Mouse (Mus musculus): ENCODE data around the gene Kcne1.

The Kcne1 gene

GRCm38 (mm10) chr16:92357023-92357422, 2.2 kb downstream of the Kcne1 start:
- DNase-seq (ENCODE audit: low read depth, low spot score) = no peak

- DNase-seq (ENCODE audit: low read depth, low spot score) = no peak
Observed at GRCm38 (mm10) chr16:92355982-92356381, 3.3 kb downstream of the Kcne1 start.

DNA sequence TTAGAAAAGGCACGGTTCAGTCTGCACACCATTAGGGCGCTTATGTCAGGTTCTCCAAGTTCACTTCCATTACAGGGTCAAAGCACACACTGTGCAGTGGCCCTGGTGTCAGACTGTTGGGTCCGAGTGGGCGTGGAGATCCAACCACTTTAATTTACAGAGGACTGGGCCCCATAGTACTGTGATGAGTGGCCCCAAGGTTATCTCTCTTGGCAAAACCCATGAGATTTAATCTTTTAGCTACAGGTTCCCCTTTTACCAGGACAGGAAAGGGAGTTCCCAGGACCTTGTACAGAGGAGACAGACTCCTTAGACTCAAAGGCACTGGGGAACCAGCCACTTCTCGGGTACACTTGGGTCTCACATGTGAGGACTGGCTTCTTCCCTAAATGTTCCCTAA, 3.9 kb downstream of the Kcne1 start:
- no peak for DNase-seq (ENCODE audit: low read depth, low spot score)

DNA sequence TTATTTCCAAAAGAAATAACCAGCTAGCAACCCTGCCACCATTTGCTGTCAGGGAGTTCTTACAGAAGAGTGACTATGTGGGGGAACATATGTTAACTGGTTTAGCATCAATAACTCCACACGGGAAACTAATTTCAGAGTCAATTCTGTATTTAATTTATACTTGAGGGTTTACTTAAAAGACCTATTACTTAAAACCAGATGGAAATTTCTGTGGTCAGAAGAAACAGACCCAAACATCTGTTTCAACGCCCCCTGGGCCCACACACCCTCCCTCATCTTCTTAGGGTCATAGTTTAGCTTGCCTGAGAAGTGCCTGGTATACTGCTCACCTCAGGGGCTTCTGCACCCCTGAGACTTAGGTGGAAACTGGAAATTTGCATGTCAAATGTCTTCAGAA, 5.4 kb downstream of the Kcne1 start:
- DNase-seq (ENCODE audit: low read depth, low spot score) = no peak

DNA sequence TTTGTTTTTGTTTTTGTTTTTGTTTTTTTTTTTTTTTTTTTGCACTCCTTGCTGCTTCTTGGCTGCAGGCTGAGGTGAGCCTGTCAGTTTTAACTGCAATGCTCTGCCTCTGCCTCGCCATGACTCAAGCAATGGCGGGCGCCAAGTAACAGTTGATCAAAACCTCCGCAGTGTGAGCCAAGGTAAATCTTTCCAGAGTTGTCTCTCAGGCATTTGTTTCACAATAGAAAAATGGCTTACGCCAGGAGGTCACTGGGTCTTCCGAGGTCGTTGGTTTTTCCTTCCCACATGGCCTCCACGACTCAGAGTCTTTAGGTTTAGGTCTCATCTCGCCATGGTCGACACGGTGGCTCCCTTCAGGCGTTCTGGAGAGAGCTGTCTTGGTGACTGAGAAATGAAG, 6.0 kb downstream of the Kcne1 start:
- no peak for DNase-seq (ENCODE audit: low read depth, low spot score)

DNA sequence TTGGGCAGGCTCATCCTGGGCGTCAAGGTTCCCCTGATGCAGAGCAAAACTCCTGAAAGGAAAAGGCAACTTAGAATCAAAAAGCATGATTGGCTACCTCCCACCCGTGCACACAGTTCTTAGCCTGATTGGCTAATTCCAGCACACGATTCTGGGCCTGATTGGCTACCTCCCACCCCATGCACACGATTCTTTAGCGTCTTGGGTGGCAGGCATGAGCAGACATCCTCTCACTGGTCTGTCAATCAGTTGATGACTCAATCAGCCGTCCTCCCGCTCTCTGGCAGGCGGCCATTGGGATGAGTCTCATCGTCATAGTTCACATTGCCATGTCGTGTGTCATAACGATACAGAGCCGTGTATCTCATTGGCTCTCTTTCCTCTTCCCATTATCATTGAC, 10.3 kb downstream of the Kcne1 start:
- no peak for DNase-seq (ENCODE audit: low read depth, low spot score)

DNA sequence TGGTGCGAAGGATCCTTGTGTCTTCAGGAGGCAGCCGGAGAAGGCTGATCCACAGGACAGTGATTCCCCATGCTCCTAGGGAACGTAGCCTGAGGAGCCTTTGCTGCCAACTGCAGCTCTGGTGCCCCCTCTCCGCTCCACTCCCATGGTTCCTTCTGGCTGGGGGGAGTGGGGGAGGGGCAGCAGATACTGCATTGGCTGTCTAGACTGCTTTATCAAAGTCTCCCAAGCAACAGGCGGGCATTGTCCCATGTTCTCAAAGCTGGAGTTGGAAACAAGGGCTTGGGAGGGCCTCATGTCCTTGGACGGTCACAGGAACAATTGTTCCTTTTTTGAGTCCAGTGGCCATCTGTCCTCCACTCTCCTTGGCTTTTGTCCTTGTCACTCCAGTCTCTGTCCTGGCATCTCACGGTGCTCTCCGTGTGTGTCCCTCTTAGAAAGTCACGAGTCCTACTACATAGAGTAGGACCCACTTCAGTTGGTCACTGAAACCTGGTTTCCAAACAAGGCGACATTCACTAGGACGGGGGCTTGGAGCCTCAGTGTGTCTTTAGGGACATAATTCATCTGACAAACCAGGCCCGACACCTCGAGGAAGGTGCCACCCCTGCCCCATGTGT, 12.9 kb downstream of the Kcne1 start:
- DNase-seq (ENCODE audit: low read depth, low spot score) = no peak

DNA sequence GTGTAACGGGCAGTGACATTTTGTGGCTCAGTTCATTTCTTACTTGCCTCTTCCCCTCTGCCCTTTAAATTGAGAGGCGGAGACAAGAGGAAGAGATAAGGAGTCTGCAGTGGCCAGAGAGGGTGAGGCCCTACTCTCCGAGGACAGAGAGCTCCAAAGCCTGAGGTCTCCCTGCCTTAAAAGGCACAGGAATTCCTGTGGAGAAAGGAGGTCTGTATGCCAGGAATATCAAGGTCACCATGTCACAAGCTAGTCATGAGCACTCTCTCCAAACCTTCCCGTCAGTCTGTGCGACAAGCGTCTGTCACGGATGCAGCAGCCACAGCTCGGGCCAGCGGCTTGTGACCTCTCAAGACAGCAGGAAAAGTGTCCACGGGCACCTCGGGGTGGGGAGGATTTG, 14.1 kb downstream of the Kcne1 start:
- no peak for DNase-seq (ENCODE audit: low read depth, low spot score)

DNA sequence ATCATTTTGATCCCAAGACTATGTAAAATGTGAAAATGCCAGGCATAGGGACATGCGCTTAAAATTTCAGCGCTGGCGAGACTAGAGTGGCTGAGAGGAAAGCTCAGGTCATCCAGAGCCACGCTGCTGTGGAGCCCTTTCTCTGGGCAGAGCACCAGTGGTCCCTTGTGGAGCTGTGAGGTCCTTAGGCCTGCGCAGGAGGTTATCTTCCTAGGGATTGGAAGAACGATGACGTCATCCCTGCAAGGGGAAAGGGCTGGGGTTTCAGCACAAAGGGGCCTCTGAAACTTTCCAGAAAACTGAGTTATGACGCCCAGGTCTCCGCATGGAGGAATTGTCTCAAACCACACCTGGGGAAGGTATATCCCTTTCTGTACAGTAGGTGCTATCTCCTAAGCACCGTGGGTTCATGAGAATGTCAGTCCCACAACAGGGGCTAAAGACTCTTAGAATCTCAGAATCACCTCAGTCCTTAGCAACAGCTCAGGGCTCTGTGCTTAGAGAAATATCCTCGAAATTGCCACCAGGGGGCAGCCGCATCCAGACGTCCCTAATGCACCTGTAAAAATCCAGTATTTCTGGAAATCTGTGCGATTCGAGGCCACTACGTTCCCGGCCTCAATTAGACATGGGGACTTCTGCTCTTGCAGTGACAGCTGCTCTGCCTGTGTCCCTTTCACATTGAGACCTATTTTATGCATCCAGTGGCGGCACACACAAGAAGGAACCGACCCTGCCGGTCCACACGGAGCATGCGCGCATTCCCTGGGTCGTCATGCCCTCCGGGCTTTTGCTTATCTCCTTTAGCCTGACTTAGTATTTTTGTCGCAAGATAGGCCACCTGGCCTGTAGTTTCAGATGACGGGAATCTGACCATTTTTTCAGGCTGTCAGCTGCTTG, 18.4 kb downstream of the Kcne1 start:
- peak; percentile 57 for DNase-seq (ENCODE audit: low read depth, low spot score)

DNA sequence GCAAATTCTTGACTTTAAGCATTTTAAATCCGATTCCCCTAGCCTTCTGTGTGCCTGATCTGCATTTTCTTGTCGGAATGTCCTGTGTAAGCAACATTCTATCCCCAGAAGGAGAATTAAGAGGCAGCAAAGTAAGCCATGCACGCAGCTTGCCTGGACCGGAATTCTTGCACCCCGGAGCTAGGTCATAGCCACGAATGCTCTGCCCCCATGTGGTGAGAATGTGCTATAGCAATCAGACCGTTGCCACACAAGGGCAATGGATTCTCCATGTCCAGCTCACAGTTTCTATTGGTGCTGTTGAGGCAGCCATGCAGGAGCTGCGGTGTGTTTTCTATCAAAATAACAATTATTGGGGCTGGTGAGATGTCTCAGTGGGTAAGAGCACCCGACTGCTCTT, 23.0 kb downstream of the Kcne1 start:
- peak; percentile 28 for DNase-seq (ENCODE audit: low read depth, low spot score)

- no peak for DNase-seq (ENCODE audit: low read depth, low spot score)
Observed at GRCm38 (mm10) chr16:92334600-92334999, 24.7 kb downstream of the Kcne1 start.

- DNase-seq (ENCODE audit: low read depth, low spot score) = no peak
Observed at GRCm38 (mm10) chr16:92330966-92331365, 28.3 kb downstream of the Kcne1 start.

GRCm38 (mm10) chr16:92327911-92328310, 31.4 kb downstream of the Kcne1 start:
- no peak for DNase-seq (ENCODE audit: low read depth, low spot score)

DNA sequence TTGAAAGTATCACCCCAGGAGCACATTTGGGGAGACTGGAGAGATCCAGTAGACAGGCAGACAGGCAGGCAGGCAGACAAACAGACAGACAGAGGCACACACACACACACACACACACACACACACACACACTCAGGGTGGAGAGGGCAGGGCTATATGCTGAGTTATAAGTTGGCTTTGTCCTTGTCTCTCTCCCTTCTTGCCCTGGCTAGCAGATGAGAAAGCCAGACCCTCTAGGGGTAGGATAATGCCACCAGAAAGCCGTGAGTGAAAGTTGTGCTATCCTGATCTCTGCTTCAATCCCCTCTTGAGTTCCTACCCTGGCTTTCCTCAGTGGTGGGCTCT, 34.2 kb downstream of the Kcne1 start:
- DNase-seq (ENCODE audit: low read depth, low spot score) = no peak

- DNase-seq (ENCODE audit: low read depth, low spot score) = no peak
Observed at GRCm38 (mm10) chr16:92324309-92325061, 34.8 kb downstream of the Kcne1 start.

- no peak for DNase-seq (ENCODE audit: low read depth, low spot score)
Observed at GRCm38 (mm10) chr16:92321341-92321740, 37.9 kb downstream of the Kcne1 start, which contains the start of gene Fam243. Gene Fam243 (minus strand): TSS chr16:92321441.

DNA sequence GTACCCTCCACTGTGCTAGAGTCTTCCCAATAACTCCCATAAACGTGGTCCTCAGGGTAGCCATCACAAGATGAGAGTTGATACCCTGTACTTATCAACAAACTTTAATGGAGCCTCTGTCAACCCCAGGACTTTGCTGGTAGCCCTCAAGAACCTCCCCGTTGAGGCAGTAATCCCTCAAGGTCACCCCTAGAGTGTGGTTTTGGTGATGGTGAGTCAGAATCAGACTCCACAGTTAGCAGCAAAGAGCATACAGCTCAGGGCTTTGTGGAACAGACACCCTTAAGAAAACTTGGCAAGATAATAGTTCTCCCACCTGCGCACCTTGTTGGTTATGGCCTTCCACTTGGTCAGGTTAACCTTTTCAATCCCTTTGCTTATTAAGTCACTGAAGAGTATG, 38.9 kb downstream of the Kcne1 start:
- DNase-seq (ENCODE audit: low read depth, low spot score) = no peak

- DNase-seq (ENCODE audit: low read depth, low spot score) = no peak
Observed at GRCm38 (mm10) chr16:92319353-92320109, 39.7 kb downstream of the Kcne1 start.

- DNase-seq (ENCODE audit: low read depth, low spot score) = no peak
Observed at GRCm38 (mm10) chr16:92316049-92316738, 43.1 kb downstream of the Kcne1 start.

GRCm38 (mm10) chr16:92313953-92314741, 45.1 kb downstream of the Kcne1 start:
- DNase-seq (ENCODE audit: low read depth, low spot score) = no peak
